Mouse (Mus musculus): ENCODE results near the gene Mylk. TPM values are rescaled to one million over a fixed set of nuclear protein-coding genes. Genes with fewer than 3 reads are reported as not detected.

Mylk gene
- total RNA-seq, 2 experiments from 2014 or later = 13.8 to 15.7 TPM

GRCm38 (mm10) chr16:34937611-34938010 is 192.6 kb downstream of the Mylk start:
- no peak for DNase-seq (ENCODE audit: low spot score in 2 of 2)

- DNase-seq (ENCODE audit: low spot score in 2 of 2) = no peak
Observed at GRCm38 (mm10) chr16:34938248-34938647, 193.2 kb downstream of the Mylk start.

GRCm38 (mm10) chr16:34939951-34940350 is 194.9 kb downstream of the Mylk start:
- no peak for DNase-seq (ENCODE audit: low spot score in 2 of 2)

DNA sequence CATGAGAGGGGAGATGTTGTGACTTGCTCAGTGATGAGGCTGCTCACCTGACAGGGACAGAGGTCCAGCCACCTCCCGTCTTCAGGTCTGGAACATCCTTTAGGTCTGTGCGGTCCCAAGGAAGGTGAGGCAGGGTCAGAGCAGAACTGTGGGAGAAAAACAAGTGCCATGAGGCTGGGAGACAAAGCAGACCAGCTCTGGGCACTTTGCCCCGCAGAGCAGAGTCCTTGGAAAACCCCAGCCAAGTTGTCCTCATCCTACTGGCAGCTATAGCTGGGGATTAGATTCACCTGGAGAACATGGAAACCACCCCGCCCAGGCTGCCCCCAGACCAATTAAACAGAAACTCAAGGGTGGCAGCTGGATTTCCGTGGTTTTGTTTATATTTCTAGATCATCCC is 195.4 kb downstream of the Mylk start:
- no peak for DNase-seq (ENCODE audit: low spot score in 2 of 2)

- DNase-seq (ENCODE audit: low spot score in 2 of 2) = no peak
Observed at GRCm38 (mm10) chr16:34941915-34942314, 196.9 kb downstream of the Mylk start.

DNA sequence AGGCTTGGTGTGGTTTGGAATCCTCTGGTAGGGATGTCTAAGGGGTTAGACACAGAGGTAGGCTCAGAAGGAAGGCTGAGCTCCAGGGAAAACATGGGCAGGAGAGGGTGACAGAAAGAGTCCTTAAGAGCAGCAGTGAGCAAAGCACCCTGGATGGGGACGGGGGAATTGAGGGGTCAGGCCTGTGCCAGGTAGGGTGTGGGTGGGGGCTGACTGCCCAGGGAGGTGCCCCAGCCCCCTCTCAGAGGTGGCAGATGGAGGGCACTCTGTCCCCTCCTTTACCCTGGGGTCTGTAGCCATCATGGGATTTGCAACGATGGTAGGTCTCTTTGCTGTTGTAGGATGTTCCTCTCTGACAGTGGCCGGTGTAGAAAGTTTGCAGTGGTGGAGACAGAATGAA is 201.3 kb downstream of the Mylk start:
- DNase-seq (ENCODE audit: low spot score in 2 of 2) = no peak

GRCm38 (mm10) chr16:34950935-34951334 is 205.9 kb downstream of the Mylk start:
- no peak for DNase-seq (ENCODE audit: low spot score in 2 of 2)

- no peak for DNase-seq (ENCODE audit: low spot score in 2 of 2)
Observed at GRCm38 (mm10) chr16:34952254-34952653, 207.2 kb downstream of the Mylk start.

- DNase-seq (ENCODE audit: low spot score in 2 of 2) = no peak
Observed at GRCm38 (mm10) chr16:34952798-34953197, 207.8 kb downstream of the Mylk start.

- DNase-seq (ENCODE audit: low spot score in 2 of 2) = no peak
Observed at GRCm38 (mm10) chr16:34953501-34953900, 208.5 kb downstream of the Mylk start.

DNA sequence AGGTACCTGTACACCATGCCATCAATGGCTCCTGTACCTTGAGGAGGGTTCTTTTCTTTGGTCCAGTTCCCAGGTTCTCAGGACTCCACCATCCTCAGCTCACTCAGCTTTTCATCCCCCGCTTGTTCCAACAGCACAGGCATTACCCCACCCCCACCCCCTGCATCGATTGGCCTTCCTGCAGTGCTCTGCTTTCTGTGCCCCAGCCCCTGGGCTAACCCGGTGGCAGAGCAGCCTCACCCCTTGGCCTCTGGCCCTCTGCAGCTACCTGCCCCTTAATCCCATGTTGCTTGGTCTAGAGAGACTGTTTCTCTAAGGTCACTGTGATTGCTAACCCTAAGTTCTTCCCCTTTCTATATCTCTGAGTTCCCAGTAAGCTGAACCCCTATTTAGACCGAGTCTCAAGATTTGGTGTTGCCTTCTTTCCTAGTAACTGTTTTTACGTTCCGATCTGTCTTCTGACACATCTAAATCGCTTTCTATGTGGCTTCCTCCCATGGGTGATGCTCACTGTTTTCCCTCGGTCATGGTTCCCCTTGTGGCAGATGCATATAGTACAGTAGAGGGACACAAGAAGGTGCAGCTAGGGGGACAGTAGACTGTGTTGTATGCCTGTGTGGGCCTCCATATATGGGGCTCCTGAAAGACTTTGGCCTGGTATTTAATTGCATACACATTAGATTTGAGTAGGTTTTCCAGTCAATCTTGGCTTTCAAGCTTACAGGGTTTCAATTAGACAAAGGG is 212.6 kb downstream of the Mylk start:
- DNase-seq (ENCODE audit: low spot score in 2 of 2) = no peak

- no peak for DNase-seq (ENCODE audit: low spot score in 2 of 2)
Observed at GRCm38 (mm10) chr16:34958667-34959066, 213.7 kb downstream of the Mylk start.

GRCm38 (mm10) chr16:34959261-34959660 is 214.3 kb downstream of the Mylk start:
- DNase-seq (ENCODE audit: low spot score in 2 of 2) = no peak

DNA sequence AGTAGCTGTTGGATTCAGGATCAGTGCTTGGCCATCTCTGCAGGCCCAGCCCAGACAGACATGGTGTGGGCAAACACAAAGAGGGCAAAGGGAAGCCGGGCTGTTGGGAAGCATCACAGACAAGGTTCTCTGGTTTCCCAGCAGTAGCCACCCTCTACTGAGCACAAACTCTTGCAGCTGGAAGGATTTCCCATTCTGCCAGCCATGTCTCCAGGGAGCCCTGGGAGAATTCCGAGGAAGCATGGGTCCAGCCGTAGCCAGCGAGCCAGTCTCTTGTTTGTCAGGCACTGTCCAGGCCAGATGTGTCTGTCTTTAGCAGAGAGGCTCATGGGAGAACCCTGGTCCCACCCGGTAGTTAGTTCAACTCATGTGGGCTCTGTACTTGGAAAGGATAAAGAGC is 215.2 kb downstream of the Mylk start:
- DNase-seq (ENCODE audit: low spot score in 2 of 2) = no peak

DNA sequence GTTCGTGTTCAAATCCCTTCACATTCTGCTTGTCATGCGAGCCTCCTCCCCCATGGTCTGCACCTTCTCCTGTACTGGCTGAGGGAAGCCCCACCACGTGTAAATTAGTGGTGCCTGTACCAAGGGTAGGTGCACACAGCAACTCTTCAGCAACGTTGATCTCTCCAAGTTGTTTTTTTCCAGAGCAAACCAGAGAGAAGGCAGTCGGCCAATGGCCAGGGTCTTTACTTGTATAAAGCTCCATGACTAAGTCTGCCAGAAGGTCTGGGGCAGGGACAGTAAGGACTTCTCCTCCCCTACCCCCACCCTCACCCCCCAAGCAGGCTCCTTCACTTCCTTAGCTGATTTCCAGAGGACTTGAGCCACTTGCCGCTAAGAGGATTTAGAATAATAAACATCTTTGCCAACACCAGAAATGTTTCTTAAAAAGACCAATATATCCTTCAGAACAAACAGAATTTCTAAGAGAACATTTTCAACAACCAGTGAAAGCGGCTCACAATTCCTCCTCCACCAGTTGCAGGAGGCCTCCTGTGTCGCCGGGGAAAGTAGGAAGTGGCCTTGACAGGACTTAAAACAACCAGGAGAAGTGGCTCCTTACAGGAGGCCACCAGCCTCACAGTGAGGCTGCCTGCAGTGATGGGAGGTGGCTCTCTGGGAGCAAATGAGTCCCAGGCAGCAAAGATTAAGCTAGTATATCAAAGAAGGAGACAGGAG is 216.0 kb downstream of the Mylk start:
- no peak for DNase-seq (ENCODE audit: low spot score in 2 of 2)

DNA sequence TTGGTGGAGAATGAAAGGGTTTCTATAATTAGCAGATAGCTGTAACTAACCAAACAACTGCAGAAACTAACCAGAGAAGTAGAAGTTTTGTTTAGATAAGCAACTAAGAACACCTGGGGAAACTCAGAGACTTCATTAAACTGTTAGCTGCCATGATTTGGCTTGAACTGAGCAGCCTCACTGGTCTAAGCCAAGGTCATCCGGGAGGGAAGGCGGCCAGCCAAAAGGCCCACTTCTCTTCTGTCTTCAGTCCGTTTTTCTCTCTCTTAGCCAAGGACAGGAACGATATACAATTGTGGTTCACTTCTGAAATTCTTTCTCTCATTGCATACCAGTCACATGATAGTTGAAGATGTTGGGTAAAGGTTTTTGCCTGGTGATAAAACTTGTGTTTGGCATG is 217.3 kb downstream of the Mylk start:
- DNase-seq (ENCODE audit: low spot score in 2 of 2) = no peak

DNA sequence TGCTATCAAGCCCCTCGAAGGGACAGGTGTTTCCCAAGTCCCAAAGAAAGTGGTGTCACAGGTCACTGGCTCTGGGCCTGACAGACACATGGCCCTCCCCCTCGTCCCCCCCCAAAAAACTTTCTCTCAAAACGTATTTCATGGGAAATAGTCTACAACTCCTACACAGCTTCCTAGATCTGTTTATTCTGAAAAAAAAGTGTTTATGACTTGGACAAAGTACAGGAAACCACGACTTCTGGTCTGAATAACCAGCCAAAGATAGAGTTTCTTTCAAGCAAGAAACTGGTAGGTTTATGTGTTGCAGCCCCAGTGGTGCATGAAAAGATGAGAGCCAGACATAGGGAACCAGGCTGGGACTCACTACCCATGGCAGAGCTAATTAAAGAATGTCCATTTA is 218.0 kb downstream of the Mylk start:
- no peak for DNase-seq (ENCODE audit: low spot score in 2 of 2)

GRCm38 (mm10) chr16:34966620-34967081 is 221.6 kb downstream of the Mylk start:
- no peak for DNase-seq (ENCODE audit: low spot score in 2 of 2)

DNA sequence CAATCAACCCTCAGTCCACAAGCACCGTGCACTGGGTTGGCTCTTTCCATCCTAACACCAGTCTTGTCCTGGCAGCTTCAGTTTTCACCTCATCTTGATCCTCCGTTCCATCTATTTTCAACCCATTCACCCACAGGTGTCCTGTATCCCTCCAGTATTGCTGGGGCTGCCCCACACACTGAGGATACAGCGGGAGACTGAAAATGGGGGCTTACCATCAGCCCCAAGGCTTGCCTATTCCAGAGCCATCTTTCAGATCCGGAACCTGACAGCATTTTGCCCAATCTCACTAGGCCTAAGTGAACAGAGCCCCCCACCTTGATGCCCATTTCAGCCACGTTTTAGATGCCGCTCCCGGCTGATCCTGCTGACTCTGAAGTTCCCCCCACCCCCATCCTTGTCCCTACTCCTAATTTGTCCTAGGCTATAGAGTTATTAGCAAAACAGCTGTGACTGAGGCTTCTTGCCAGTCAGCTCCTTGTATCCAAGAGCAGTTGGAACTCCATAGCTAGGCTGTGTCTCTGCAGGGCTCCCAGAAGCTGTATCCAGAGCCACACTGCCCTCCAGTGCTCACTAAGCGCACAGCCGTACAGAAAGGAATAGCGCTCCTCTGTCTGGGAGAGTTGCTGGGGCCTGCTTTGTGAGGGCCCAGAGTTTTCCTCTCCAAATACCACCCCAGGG is 222.2 kb downstream of the Mylk start:
- peak; percentile 71 to 77 for DNase-seq (ENCODE audit: low spot score in 2 of 2)

GRCm38 (mm10) chr16:34968181-34968580 is 223.2 kb downstream of the Mylk start:
- DNase-seq (ENCODE audit: low spot score in 2 of 2) = no peak

DNA sequence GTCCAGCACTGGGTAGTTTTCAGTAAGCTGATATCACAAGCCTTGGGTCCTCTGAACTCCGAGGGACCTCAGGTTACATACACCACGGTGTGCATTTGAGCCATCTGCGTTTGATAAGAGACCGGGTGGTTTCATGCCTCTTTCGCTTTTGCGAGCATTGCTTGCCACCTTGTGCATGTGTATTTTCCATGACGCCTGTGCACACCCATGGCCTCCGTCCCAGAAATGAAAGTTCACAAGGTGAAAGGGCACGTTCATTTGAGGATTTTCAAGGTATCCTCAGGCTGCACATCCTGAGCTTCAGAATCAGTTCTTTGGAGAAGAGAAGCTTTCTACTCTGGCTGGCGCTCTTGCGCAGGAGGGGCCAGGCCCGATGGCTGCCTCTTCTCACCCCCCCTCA is 227.5 kb downstream of the Mylk start:
- no peak for DNase-seq (ENCODE audit: low spot score in 2 of 2)

DNA sequence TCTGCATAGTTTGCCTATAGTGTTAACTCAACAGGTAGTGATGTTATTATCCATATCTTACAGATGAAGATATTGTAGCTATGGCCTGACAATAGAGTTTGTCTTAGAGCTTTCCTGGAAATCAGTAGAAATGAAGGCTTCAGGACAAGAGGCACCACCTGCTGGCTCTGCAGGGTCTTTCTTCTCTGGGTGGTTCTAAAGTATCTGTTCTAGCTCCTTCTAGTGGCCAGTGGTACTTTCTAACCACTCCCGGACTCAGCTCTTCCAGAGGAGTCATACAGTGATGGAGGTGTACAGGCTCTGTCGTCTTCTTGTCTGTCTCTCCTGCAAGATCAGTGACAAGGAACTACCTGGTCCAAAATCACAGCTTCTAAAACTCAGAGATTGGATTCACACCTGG is 230.5 kb downstream of the Mylk start:
- no peak for DNase-seq (ENCODE audit: low spot score in 2 of 2)

All from left cerebral cortex, adult 18-20 months (tissue).